ENCODE assay signal across 9 mouse cellular contexts in the genomic region with DNA sequence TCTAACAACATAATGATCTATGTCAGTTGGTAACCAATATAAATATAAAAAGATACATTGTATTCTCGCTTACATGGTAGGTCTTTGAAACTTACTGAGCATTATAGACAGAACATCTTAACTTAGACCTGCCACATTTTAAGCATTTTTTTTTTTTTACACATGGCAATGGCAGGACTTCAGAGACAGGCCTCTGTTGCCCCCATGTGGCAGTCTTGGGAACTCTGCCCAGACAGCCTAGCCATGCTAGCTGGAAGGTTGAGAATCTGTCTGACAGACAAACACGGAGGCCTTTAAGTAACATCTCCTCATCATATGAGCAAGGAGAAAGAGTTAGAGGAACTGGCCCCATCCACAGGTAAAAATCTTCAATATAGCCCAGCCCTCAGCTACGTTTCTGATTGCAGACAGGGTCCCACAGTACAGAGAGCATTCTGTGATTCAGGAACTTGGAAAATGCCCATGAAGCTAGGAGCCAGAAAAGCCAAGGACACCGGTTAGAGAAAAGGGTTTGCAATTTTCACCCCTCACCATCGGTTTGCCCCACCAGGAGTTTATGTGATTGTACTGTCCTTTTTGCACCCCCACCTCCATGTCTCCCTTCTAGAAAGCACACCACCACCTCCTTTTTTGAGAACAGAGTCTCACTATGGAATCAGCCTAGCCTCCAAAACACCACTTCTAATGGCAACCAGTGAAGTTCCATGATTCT. TPM values are rescaled to one million over a fixed set of nuclear protein-coding genes. Genes with fewer than 3 reads are reported as not detected.
DNase-seq lines count a peak whose midpoint lies in the region; ATAC-seq and TF ChIP-seq lines count a peak whose summit lies in the region.
"Had no signal": no experiment of that assay in that cellular context is flagged by ENCODE, and none has a peak within 500 bp of the region (broad histone marks: within the 10 kb centered on the region; RNA-seq: fewer than 3 reads in every experiment).

No protein-coding gene starts in this region.

- TF ChIP-seq EP300 in liver, embryonic 14.5 days (IDR thresholded peaks at IDR 0.05; ENCODE audit: low read depth) = no peak

- TF ChIP-seq POLR2A in olfactory bulb, adult 2 months (IDR thresholded peaks at IDR 0.05; ENCODE audit: insufficient read depth, low read depth, low read length) = no peak

- WGBS in liver, embryonic 14.5 days (ENCODE audit: insufficient replicate concordance) = 30% methylated on average over 5 of the region's 5 CpGs
- 49% methylated on average over 5 of the region's 5 CpGs for WGBS in olfactory bulb, adult 2 months

- no peak overlapping the region for H3K4me3 ChIP-seq in liver, embryonic 14.5 days (ENCODE audit: insufficient read depth in 1 of 2, low read depth in 2 of 2, low read length in 2 of 2)
- H3K4me3 ChIP-seq in olfactory bulb, adult 2 months (ENCODE audit: insufficient read depth, low read depth, low read length) = no peak overlapping the region
- H3K4me3 ChIP-seq: heart, embryonic 15.5 days had no signal

- H3K36me3 ChIP-seq in liver, embryonic 14.5 days (replicated peaks; ENCODE audit: control insufficient read depth, insufficient read depth, low read depth) = no peaks in the 10 kb centered on the region
- H3K36me3 ChIP-seq: heart, embryonic 15.5 days had no signal

- H3K27me3 ChIP-seq in liver, embryonic 14.5 days (ENCODE audit: control insufficient read depth, insufficient read depth, low read length) = no peaks in the 10 kb centered on the region
- H3K27me3 ChIP-seq: heart, embryonic 15.5 days had no signal

- peak; percentile 56 for DNase-seq in urinary bladder, postnatal 25 days (ENCODE audit: low spot score)
- DNase-seq in urinary bladder, postnatal 10 days (ENCODE audit: low spot score) = no peak
- DNase-seq in adrenal gland, postnatal 36 days = peak; percentile 83 to 84
- peak; percentile 43 to 52 for DNase-seq in frontal cortex, postnatal 25 days (ENCODE audit: low spot score in 2 of 2)
- DNase-seq in kidney, postnatal 10 days = peak; percentile 81
- DNase-seq in liver, embryonic 14.5 days (ENCODE audit: low read depth in 3 of 3, low spot score in 3 of 3) = peak in 1 of 3 experiments; percentile 22
- DNase-seq in thymus, postnatal 4 days = peak; percentile 91

- no peak overlapping the region for H3K27ac ChIP-seq in liver, embryonic 14.5 days
- no peak overlapping the region for H3K27ac ChIP-seq in olfactory bulb, adult 2 months (ENCODE audit: insufficient read depth, low read depth, low read length)
- H3K27ac ChIP-seq: heart, embryonic 15.5 days had no signal

- H3K4me2 ChIP-seq in liver, embryonic 14.5 days (ENCODE audit: low read depth) = no peak overlapping the region
- H3K4me2 ChIP-seq: heart, embryonic 15.5 days had no signal

- peak; percentile 70 for TF ChIP-seq CTCF in liver, embryonic 14.5 days (IDR thresholded peaks at IDR 0.05; ENCODE audit: low read depth)
- TF ChIP-seq CTCF in olfactory bulb, adult 2 months (IDR thresholded peaks at IDR 0.05; ENCODE audit: insufficient read depth, low read depth, low read length) = 0 out of 2 replicates have a peak, but pooled peaks have one; percentile 32

- H3K9me3 ChIP-seq in liver, embryonic 14.5 days (ENCODE audit: control insufficient read depth, low read length) = no peaks in the 10 kb centered on the region
- H3K9me3 ChIP-seq: heart, embryonic 15.5 days had no signal

- ATAC-seq in liver, embryonic 14.5 days (ENCODE audit: insufficient read depth) = no peak

- H3K4me1 ChIP-seq in liver, embryonic 14.5 days (replicated peaks; ENCODE audit: control insufficient read depth in 2 of 2, insufficient read depth in 2 of 2, low read length in 1 of 2) = peaks cover 0 to 2% of the 10 kb centered on the region in 2 experiments; a peak in 2 of 4 replicates
- H3K4me1 ChIP-seq in olfactory bulb, adult 2 months (ENCODE audit: control insufficient read depth, insufficient read depth, low read length) = no peaks in the 10 kb centered on the region
- H3K4me1 ChIP-seq: heart, embryonic 15.5 days had no signal

- H3K9ac ChIP-seq in liver, embryonic 14.5 days (replicated peaks) = no peak overlapping the region
- H3K9ac ChIP-seq: heart, embryonic 15.5 days had no signal

RNA-seq across cellular contexts. Expression of a gene that starts 19.2 kb away (rescaled TPM):
- under 1 TPM; 0.10 to 0.40 TPM for total RNA-seq in adrenal gland, postnatal 36 days (2021)
- polyA plus RNA-seq in liver, embryonic 14.5 days (2012; rRNA removed) = 0.02 and 0.03 TPM in 2 replicates
- polyA plus RNA-seq in liver, embryonic 14.5 days (2014; fragmentation: Nextera tagmentation; extraction: Ambion mirVana) = 0.05 TPM in 2 replicates
- not detected in 2 replicates for polyA plus RNA-seq in olfactory bulb, adult 2 months (2012; ENCODE audit: insufficient read depth, insufficient read length, low replicate concordance, missing spikeins)

RNA-seq across cellular contexts. Expression of a gene that starts 49.1 kb away (rescaled TPM):
- total RNA-seq in adrenal gland, postnatal 36 days (2021) = 1 to 10 TPM; 7.6 to 9.7 TPM
- polyA plus RNA-seq in liver, embryonic 14.5 days (2012; rRNA removed) = 3.2 and 4.5 TPM in 2 replicates
- 4.2 and 4.7 TPM in 2 replicates for polyA plus RNA-seq in liver, embryonic 14.5 days (2014; fragmentation: Nextera tagmentation; extraction: Ambion mirVana)
- polyA plus RNA-seq in olfactory bulb, adult 2 months (2012; ENCODE audit: insufficient read depth, insufficient read length, low replicate concordance, missing spikeins) = not detected in 2 replicates
